Mouse (Mus musculus) gastrocnemius, adult 2 months (tissue): ENCODE measurements at regions not wholly inside any gene's neighbourhood (a gene's known extent, or its start where the extent isn't known, plus 50 kb on each side); places are given as distances from the start of the nearest gene placed in this dataset.

Experiments
- DNase-seq: peaks from one replicate; pipeline ENCODE4 v3.0.0; 2022
- H3K27ac ChIP-seq: fragments of 200-600 bp; 2 replicates; pipeline ENCODE4 v1.8.1; 2022; ENCODE audit warnings: mild to moderate bottlenecking
- H3K4me3 ChIP-seq: fragments of 200-600 bp; 2 replicates; pipeline ENCODE4 v1.8.1; 2022; ENCODE audit warnings: mild to moderate bottlenecking, moderate library complexity
- CTCF ChIP-seq: fragments of 200-600 bp; IDR thresholded peaks from 2 replicates; pipeline ENCODE4 v1.8.1; 2022; ENCODE audit warnings: antibody characterized with exemption, mild to moderate bottlenecking, moderate library complexity
- intact Hi-C: fragments of 180-260 bp; cut with DNase I; formaldehyde crosslinking; loops from one replicate; pipeline ENCODE4 v1.15.1; 2025

DNA sequence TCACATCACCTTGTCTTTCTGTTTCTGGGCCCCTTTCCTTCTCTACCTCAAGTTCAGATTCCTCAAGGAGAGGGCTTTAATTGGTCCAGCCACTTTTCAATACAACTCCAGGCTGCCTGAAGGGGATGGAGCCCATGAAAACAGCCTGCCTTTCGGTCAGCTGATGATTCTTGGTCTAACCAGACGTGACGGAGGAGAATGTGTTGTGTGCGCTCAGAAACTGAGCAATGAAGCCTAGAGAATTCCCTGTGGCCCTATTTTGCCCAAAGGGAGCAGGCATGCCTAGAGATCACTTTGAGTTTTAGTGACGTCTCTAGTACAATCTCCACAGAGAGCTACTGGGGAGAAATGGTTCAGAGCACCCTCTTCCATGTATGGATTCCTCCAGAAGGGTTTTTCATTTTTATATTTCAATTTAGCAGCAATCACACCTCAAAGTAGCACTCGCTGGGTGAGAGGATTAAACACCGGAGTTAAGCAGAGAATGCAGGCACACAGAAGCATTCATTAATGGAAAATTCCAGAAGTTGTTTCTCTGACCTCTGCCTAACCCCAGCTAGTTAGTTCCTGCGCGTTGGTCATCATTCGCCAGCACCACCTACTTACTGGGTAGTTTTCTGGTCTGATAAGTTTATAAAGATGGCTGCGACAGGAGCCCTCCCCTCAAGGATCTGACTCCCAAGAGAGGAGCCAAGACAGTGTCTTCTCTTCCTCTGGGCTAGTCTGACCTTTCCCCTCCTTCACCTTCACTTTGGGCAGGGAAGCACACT lies 58.8 kb upstream of the Egln3 start:
- Histone ChIP-seq H3K27ac (no peak overlapping the region), H3K4me3 (no peak overlapping the region)
- intact Hi-C loops, result no loop called here
- DNase-seq, result no peak
- no peak for TF ChIP-seq CTCF

DNA sequence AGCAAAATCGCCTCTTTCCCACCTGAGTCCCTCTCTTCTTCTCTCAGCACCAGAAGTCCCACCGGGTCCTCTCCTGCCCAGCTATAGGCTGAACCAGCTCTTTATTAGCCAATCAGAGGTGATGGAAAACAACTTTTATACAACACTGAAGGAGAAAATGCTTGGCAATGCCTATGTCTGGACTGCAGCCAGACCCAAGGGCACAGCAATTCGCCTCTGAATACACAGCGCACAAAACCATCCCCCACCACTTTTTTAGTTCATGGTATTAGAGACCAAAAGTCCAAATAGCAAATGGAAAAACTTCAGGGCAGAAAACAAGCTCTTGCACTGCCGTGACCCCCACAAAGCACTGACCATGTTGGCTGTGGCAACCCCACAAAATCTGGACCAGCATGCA lies 57.8 kb upstream of the Egln3 start:
- Histone ChIP-seq H3K27ac (no peak overlapping the region), H3K4me3 (no peak overlapping the region)
- DNase-seq, result no peak
- intact Hi-C loops, result no loop called here
- no peak for TF ChIP-seq CTCF

DNA sequence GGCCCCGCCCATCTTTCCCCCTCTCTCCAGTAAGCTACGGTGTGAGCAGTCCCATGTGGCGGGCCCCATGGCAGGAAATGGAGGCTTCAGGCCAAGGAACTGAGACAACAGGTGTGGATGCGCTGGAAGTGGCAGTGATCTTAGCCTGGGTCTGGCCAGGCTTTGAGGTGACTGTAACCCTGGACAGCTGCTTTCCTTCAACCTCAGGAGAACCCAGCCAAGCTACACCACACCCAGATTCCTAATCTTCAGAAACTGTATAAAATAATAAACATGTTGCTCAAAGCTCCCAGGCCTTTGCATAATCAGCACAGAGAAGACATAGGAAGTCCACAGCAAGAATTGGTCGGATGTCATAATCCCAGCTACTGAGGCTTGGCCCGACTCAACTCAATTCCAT lies 56.8 kb upstream of the Egln3 start:
- Histone ChIP-seq H3K4me3 (no peak overlapping the region), H3K27ac (no peak overlapping the region)
- intact Hi-C loops, result no loop called here
- DNase-seq, result peak; percentile 29
- TF ChIP-seq CTCF, result no peak

DNA sequence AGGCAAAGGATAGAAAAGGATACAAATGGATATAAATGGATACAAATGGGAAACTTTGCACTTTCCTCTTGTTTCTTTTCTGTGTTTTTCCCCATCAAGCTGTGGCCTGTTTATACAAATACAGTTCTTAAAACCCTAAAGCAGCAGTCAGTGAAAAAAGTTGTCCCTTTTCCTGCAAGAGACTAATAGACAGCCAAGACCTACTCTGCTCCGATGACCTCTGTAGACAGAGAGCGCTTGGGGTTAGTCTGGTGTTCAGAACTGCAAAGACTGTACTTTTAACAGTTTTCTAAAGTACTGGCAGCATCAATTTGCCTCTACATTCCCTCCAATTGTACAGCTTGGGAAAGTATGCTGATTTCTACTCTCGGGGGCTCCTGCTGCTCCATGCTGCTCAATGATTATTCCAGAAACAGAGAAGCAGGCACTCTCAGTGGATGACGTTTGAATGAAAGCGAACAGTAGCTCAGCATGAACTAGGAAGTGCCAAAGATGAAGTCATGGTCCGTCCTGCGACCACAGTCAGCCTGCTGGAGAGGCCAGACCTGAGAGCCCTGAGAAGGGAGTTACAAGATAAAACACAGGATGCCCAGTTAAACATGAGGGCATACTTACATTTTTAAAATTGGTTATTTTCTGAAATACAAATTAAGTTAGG lies 54.2 kb upstream of the Egln3 start:
- TF ChIP-seq CTCF, result no peak
- H3K4me3 ChIP-seq, result no peak overlapping the region
- no peak for DNase-seq
- H3K27ac ChIP-seq, result no peak overlapping the region
- intact Hi-C loops, result no loop called here

DNA sequence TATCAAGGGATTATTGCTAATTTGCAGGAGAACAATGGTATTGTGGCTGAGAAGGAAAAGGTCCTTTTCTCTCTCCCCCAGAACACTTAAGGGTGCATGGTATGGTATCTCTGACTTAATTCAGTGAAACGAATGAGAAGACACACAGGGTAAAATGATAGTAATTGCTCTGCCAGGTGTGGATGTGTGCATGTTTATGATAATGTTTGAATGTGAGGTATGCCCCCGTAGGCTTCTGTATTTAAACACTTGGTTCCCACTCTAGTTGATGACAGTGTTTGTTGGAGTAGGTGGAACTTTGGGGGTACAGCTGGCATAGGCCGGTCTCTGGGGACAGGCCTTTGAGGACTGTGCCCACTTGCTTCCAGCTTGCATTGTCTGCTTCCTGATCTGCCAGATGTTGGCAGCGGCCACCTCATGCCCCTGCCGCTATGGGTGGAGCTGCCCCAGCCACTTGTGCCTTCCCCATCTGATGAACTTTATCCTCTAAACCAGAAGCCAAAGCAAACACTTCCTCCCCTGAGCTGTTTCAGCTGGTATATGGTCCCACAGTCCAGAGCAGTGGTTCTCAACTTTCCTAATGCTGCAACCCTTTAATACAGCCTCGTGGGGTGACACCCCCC lies 53.0 kb upstream of the Egln3 start:
- no peak for TF ChIP-seq CTCF
- Histone ChIP-seq H3K4me3 (no peak overlapping the region), H3K27ac (no peak overlapping the region)
- no peak for DNase-seq
- intact Hi-C loops, result no loop called here
